Mouse (Mus musculus): ENCODE results near the gene Tmem9b. TPM values are rescaled to one million over a fixed set of nuclear protein-coding genes. Genes with fewer than 3 reads are reported as not detected.
A peak's percentile ranks its signal among the peaks of the same experiment; 100 is the strongest.

The Tmem9b gene
- polyA plus RNA-seq, 1 experiment from 2014 or later: 49.8 TPM

GRCm38 (mm10) chr7:109768699-109769383 lies 16.2 kb upstream of the Tmem9b start:
- no peak for ATAC-seq (ENCODE audit: low FRiP score)
- Histone ChIP-seq H3K9ac (no peak overlapping the region), H3K4me1 (no peaks in the 10 kb centered on the region), H3K9me3 (no peaks in the 10 kb centered on the region), H3K4me2 (no peak overlapping the region), H3K27ac (no peak overlapping the region), H3K27me3 (no peaks in the 10 kb centered on the region), H3K4me3 (replicated peaks) (no peak overlapping the region), H3K36me3 (replicated peaks) (no peaks in the 10 kb centered on the region)
- WGBS: 60% methylated on average over 2 of the region's 2 CpGs

- no peak overlapping the region for H3K4me3 ChIP-seq (replicated peaks)
- no peak overlapping the region for H3K9ac ChIP-seq
- H3K9me3 ChIP-seq: no peaks in the 10 kb centered on the region
- H3K36me3 ChIP-seq (replicated peaks): no peaks in the 10 kb centered on the region
- ATAC-seq (ENCODE audit: low FRiP score): no peak
- no peaks in the 10 kb centered on the region for H3K4me1 ChIP-seq
- no peak overlapping the region for H3K4me2 ChIP-seq
- no peaks in the 10 kb centered on the region for H3K27me3 ChIP-seq
- WGBS: 86% methylated on average over 7 of the region's 7 CpGs
- no peak overlapping the region for H3K27ac ChIP-seq
Measured at GRCm38 (mm10) chr7:109767575-109768350, 15.1 kb upstream of the Tmem9b start.

DNA sequence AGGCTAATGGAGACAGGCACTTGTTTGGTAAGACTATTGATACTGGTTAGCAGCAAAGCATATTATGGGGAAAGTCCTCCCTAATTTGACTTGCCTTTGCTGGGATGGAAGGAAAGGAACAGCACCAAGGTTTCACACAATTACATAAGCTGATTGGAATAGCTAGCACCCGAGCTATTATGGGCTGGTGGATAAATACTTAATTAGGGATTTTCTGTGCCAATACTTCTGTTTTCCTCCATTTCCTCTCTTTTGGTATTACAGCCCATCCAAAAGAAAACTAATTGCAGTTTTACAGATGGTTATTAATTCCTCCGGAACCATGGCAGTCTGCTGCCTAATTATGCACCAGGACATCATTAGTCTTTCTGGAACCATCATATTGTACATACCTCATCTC lies 11.3 kb upstream of the Tmem9b start:
- no peak for ATAC-seq (ENCODE audit: low FRiP score)
- Histone ChIP-seq H3K36me3 (replicated peaks) (no peaks in the 10 kb centered on the region), H3K4me3 (replicated peaks) (no peak overlapping the region), H3K27me3 (no peaks in the 10 kb centered on the region), H3K27ac (no peak overlapping the region), H3K9ac (no peak overlapping the region), H3K9me3 (no peaks in the 10 kb centered on the region), H3K4me2 (no peak overlapping the region), H3K4me1 (no peaks in the 10 kb centered on the region)
- WGBS: 49% methylated on average over 2 of the region's 2 CpGs

GRCm38 (mm10) chr7:109756291-109756690 lies 3.6 kb upstream of the Tmem9b start:
- H3K36me3 ChIP-seq (replicated peaks): no peaks in the 10 kb centered on the region
- no peaks in the 10 kb centered on the region for H3K9me3 ChIP-seq
- peaks cover 15% of the 10 kb centered on the region for H3K4me1 ChIP-seq
- 96% methylated on average over 3 of the region's 3 CpGs for WGBS
- H3K27ac ChIP-seq: no peak overlapping the region
- H3K27me3 ChIP-seq: no peaks in the 10 kb centered on the region
- ATAC-seq (ENCODE audit: low FRiP score): no peak
- no peak overlapping the region for H3K4me3 ChIP-seq (replicated peaks)
- H3K4me2 ChIP-seq: no peak overlapping the region
- no peak overlapping the region for H3K9ac ChIP-seq

DNA sequence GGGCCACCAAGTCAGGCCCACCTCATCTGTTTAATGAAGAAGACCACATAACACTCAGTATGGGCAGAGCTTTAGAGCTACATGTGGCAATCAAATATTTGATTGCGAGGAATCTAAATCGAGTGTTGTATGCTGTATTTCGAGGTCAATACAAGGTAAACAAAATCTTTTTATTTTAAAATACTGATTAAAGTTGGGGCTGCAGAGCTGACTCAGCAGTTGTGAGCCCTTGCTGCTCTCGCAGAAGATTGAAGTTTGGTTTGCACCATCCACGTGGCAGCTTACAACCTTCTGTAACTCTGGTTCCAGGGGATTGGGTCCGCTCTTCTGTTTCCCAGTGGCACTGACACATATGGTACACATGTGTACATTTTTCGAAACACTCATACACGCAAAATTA lies 1.4 kb upstream of the Tmem9b start:
- ATAC-seq (ENCODE audit: low FRiP score): no peak
- Histone ChIP-seq H3K36me3 (replicated peaks) (no peaks in the 10 kb centered on the region), H3K27ac (no peak overlapping the region), H3K4me3 (replicated peaks) (no peak overlapping the region), H3K9me3 (no peaks in the 10 kb centered on the region), H3K4me2 (no peak overlapping the region), H3K27me3 (no peaks in the 10 kb centered on the region), H3K4me1 (peaks cover 17% of the 10 kb centered on the region), H3K9ac (no peak overlapping the region)
- WGBS: 90% methylated on average over 8 of the region's 8 CpGs

GRCm38 (mm10) chr7:109751427-109752007 lies 1.2 kb downstream of the Tmem9b start:
- Histone ChIP-seq H3K4me1 (peaks cover 17% of the 10 kb centered on the region), H3K9ac (peak overlapping the region; percentile 88), H3K27ac (peak overlapping the region; percentile 82), H3K4me2 (peak overlapping the region; percentile 89), H3K36me3 (replicated peaks) (0 out of 2 replicates have a peak, but pooled peaks cover 4% of the 10 kb centered on the region), H3K9me3 (no peaks in the 10 kb centered on the region), H3K27me3 (no peaks in the 10 kb centered on the region), H3K4me3 (replicated peaks) (peak overlapping the region; percentile 91)
- peak; percentile 14; the same call in 1 of the 2 replicates for ATAC-seq (ENCODE audit: low FRiP score)
- WGBS: 3% methylated on average over 13 of the region's 13 CpGs

DNA sequence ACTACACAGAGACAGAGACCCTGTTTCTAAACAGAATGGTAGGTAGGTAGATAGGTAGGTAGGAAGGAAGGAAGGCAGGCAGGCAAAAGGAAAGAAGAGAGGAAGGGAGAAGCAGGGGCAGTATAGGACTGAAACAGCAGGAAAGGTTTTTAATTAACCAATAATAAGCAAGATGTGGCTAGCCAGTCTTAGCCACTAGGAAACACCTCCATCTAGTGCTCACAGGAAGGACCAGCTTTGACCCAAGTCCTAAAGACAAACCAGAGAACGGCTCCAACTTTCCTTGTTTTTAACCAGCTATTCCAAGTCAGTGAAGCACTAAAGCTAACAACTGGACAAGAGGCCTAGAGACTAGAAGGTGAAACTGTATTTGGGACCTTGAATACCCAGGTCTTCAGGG lies 4.9 kb downstream of the Tmem9b start:
- 64% methylated on average over 1 of the region's 1 CpGs for WGBS
- H3K9ac ChIP-seq: no peak overlapping the region
- peaks cover 23% of the 10 kb centered on the region for H3K36me3 ChIP-seq (replicated peaks)
- ATAC-seq (ENCODE audit: low FRiP score): no peak
- H3K9me3 ChIP-seq: no peaks in the 10 kb centered on the region
- peaks cover 8% of the 10 kb centered on the region for H3K4me1 ChIP-seq
- H3K27ac ChIP-seq: no peak overlapping the region
- no peak overlapping the region for H3K4me2 ChIP-seq
- no peak overlapping the region for H3K4me3 ChIP-seq (replicated peaks)
- H3K27me3 ChIP-seq: no peaks in the 10 kb centered on the region

DNA sequence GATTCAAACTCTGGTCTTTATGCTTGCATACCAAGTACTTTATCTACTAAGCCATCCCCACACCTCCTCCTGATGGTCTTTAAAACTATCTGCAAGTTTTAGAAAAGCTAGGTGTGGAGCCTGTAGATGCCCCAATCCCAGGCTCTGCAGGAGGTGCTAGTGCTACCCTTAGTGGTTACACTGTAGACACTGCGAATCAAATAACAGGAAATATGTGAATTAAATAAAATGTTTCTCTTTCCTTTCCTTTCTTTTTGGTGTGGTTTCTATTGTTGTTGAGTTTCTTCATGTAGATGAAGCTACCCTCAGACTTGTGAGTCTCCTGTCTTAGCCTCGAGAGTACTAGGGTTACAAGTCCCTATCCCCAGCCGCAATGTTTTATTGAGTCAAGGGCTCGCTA lies 11.0 kb downstream of the Tmem9b start:
- WGBS: 90% methylated on average over 4 of the region's 4 CpGs
- Histone ChIP-seq H3K9me3 (no peaks in the 10 kb centered on the region), H3K27me3 (no peaks in the 10 kb centered on the region), H3K4me3 (replicated peaks) (no peak overlapping the region), H3K9ac (no peak overlapping the region), H3K36me3 (replicated peaks) (peaks cover 41% of the 10 kb centered on the region), H3K4me2 (no peak overlapping the region), H3K27ac (no peak overlapping the region), H3K4me1 (no peaks in the 10 kb centered on the region)
- no peak for ATAC-seq (ENCODE audit: low FRiP score)

DNA sequence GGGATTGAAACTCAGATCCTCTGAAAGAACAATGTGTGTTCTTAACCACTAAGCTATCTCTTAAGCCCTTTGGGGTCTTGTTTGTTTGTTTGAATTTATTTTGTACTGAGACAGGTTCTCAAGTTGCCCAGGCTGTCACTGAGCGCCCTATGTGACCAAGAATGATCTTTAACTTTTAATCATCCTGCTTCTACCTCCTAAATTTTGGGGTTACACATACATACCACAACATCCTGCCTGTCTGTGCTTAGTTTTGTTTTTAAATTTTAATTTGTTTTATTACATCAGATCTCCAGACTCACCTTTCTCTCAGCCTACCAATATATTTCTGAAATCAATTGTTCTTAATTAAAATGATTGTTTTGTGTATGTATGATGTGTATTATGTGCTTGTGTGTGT lies 11.6 kb downstream of the Tmem9b start:
- no peaks in the 10 kb centered on the region for H3K4me1 ChIP-seq
- H3K9me3 ChIP-seq: no peaks in the 10 kb centered on the region
- ATAC-seq (ENCODE audit: low FRiP score): no peak
- no peak overlapping the region for H3K4me2 ChIP-seq
- 91% methylated on average over 1 of the region's 1 CpGs for WGBS
- H3K36me3 ChIP-seq (replicated peaks): peaks cover 47% of the 10 kb centered on the region
- no peaks in the 10 kb centered on the region for H3K27me3 ChIP-seq
- no peak overlapping the region for H3K4me3 ChIP-seq (replicated peaks)
- H3K9ac ChIP-seq: no peak overlapping the region
- H3K27ac ChIP-seq: no peak overlapping the region

- Histone ChIP-seq H3K4me1 (no peaks in the 10 kb centered on the region), H3K4me3 (replicated peaks) (no peak overlapping the region), H3K9ac (no peak overlapping the region), H3K27me3 (no peaks in the 10 kb centered on the region), H3K4me2 (no peak overlapping the region), H3K27ac (no peak overlapping the region), H3K36me3 (replicated peaks) (peaks cover 53% of the 10 kb centered on the region), H3K9me3 (no peaks in the 10 kb centered on the region)
- 91% methylated on average over 5 of the region's 5 CpGs for WGBS
- no peak for ATAC-seq (ENCODE audit: low FRiP score)
Measured at GRCm38 (mm10) chr7:109739822-109740370, 12.8 kb downstream of the Tmem9b start.

- WGBS: 94% methylated on average over 4 of the region's 4 CpGs
- no peak for ATAC-seq (ENCODE audit: low FRiP score)
- no peaks in the 10 kb centered on the region for H3K4me1 ChIP-seq
- H3K9ac ChIP-seq: no peak overlapping the region
- no peak overlapping the region for H3K4me3 ChIP-seq (replicated peaks)
- H3K4me2 ChIP-seq: no peak overlapping the region
- no peaks in the 10 kb centered on the region for H3K9me3 ChIP-seq
- H3K36me3 ChIP-seq (replicated peaks): peaks cover 23% of the 10 kb centered on the region
- H3K27ac ChIP-seq: no peak overlapping the region
- H3K27me3 ChIP-seq: no peaks in the 10 kb centered on the region
Measured at GRCm38 (mm10) chr7:109734806-109735205, 17.9 kb downstream of the Tmem9b start.

DNA sequence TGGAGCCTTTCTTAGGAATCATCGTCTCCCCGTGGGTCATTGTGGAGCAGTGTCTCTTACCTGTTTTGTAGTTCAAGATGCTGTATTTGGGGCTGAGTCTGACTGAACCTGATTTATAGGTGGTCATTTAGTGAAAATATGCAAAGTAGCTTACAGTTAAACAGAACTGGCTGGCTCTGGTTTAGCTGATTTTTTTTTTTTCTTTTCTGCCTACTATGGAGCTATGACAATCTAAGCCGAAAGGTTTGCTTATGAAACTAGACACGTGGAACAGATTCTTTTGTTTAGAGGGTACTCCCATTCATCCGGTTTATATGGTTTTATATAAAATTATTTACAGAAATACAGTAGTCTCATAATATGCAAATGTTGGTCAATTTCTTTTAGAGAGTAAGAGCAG lies 21.0 kb downstream of the Tmem9b start, which contains the start of gene Ascl3:
TSS of gene Ascl3 (minus strand) at position 101 of the 400 bp plus-strand sequence.
- Histone ChIP-seq H3K9me3 (no peaks in the 10 kb centered on the region), H3K4me1 (no peaks in the 10 kb centered on the region), H3K27ac (no peak within 1 kb of the TSS), H3K4me2 (no peak within 1 kb of the TSS), H3K36me3 (replicated peaks) (peaks cover 15% of the 10 kb centered on the region), H3K9ac (no peak within 1 kb of the TSS), H3K4me3 (replicated peaks) (no peak within 1 kb of the TSS), H3K27me3 (no peaks in the 10 kb centered on the region)
- no peak for ATAC-seq (ENCODE audit: low FRiP score)
- WGBS: 92% methylated on average over 5 of the region's 5 CpGs

Data from forebrain, embryonic 12.5 days (tissue).